Mouse (Mus musculus): ENCODE results near the gene Pitpnm1.
"Not testable (repeated sequence)": the region's sequence is repeated elsewhere in the genome, so short reads cannot be mapped to it uniquely, and the experiment has no call there.

The Pitpnm1 gene

GRCm38 (mm10) chr19:4099837-4100717, at the start of gene Pitpnm1:
Gene Pitpnm1, plus strand, starts transcription at chr19:4099998.
- DNase-seq (ENCODE audit: low read depth, low spot score), result no peak

- DNase-seq (ENCODE audit: low read depth, low spot score), result no peak
These were observed 48.8 kb upstream of the Pitpnm1 start for GRCm38 (mm10) chr19:4051016-4051415.

GRCm38 (mm10) chr19:4051741-4052515, 47.9 kb upstream of the Pitpnm1 start:
- no peak for DNase-seq (ENCODE audit: low read depth, low spot score)

GRCm38 (mm10) chr19:4052516-4053030, 47.2 kb upstream of the Pitpnm1 start:
- no peak for DNase-seq (ENCODE audit: low read depth, low spot score)

GRCm38 (mm10) chr19:4054613-4055012, 45.2 kb upstream of the Pitpnm1 start:
- no peak for DNase-seq (ENCODE audit: low read depth, low spot score)

GRCm38 (mm10) chr19:4055216-4055946, 44.4 kb upstream of the Pitpnm1 start:
- no peak for DNase-seq (ENCODE audit: low read depth, low spot score)

GRCm38 (mm10) chr19:4055947-4056693, 43.7 kb upstream of the Pitpnm1 start:
- DNase-seq (ENCODE audit: low read depth, low spot score), result no peak

GRCm38 (mm10) chr19:4056727-4057126, 43.1 kb upstream of the Pitpnm1 start:
- DNase-seq (ENCODE audit: low read depth, low spot score), result no peak

- no peak for DNase-seq (ENCODE audit: low read depth, low spot score)
These were observed 42.4 kb upstream of the Pitpnm1 start for GRCm38 (mm10) chr19:4057389-4057788.

- DNase-seq (ENCODE audit: low read depth, low spot score), result no peak
These were observed 41.8 kb upstream of the Pitpnm1 start for GRCm38 (mm10) chr19:4057962-4058361.

GRCm38 (mm10) chr19:4058581-4058980, 41.2 kb upstream of the Pitpnm1 start:
- DNase-seq (ENCODE audit: low read depth, low spot score), result no peak

GRCm38 (mm10) chr19:4059069-4059740, 40.6 kb upstream of the Pitpnm1 start, which contains the start of gene Gstp3:
Gene Gstp3, minus strand, starts transcription at chr19:4059569.
- DNase-seq (ENCODE audit: low read depth, low spot score), result no peak

- not testable (repeated sequence) for DNase-seq (ENCODE audit: low read depth, low spot score)
These were observed 39.5 kb upstream of the Pitpnm1 start for GRCm38 (mm10) chr19:4060044-4060898.

- DNase-seq (ENCODE audit: low read depth, low spot score), result no peak
These were observed 38.8 kb upstream of the Pitpnm1 start for GRCm38 (mm10) chr19:4060899-4061465.

GRCm38 (mm10) chr19:4063357-4063756, 36.4 kb upstream of the Pitpnm1 start:
- not testable (repeated sequence) for DNase-seq (ENCODE audit: low read depth, low spot score)

- DNase-seq (ENCODE audit: low read depth, low spot score), result not testable (repeated sequence)
These were observed 35.3 kb upstream of the Pitpnm1 start for GRCm38 (mm10) chr19:4064501-4064900.

GRCm38 (mm10) chr19:4066280-4066679, 33.5 kb upstream of the Pitpnm1 start:
- no peak for DNase-seq (ENCODE audit: low read depth, low spot score)

GRCm38 (mm10) chr19:4066877-4067276, 32.9 kb upstream of the Pitpnm1 start:
- no peak for DNase-seq (ENCODE audit: low read depth, low spot score)

- DNase-seq (ENCODE audit: low read depth, low spot score), result not testable (repeated sequence)
These were observed 31.6 kb upstream of the Pitpnm1 start for GRCm38 (mm10) chr19:4068242-4068641.
